Mouse (Mus musculus): ENCODE measurements around the gene Slc9a6. TPM values are rescaled to one million over a fixed set of nuclear protein-coding genes. Genes with fewer than 3 reads are reported as not detected.

The Slc9a6 gene
- polyA plus RNA-seq, 1 experiment from 2014 or later: 6.0 TPM

DNA sequence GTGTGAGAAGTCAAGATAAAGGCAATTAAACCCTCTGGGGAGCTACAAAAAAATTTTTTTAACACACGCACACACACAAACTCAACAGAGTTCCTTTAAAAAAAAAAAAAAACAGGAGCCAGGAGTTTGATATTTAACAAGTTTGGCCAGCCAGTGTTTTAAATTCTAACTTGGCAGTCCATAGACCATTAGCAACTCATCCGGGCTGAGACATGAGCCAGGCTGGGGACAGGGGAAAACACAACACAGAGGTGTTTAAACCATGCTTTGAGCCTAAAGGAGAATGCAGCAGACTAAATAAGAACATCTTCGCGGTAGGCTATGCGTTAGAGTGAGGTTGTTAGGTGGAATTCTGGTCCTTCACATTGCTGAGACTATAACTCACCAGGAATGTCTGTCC, 58.5 kb downstream of the Slc9a6 start:
- WGBS (ENCODE audit: insufficient replicate concordance): 72% methylated on average over 5 of the region's 5 CpGs
- no peak for ATAC-seq
- no peak overlapping the region for H3K4me2 ChIP-seq
- no peaks in the 10 kb centered on the region for H3K27me3 ChIP-seq (replicated peaks)
- no peak overlapping the region for H3K9ac ChIP-seq
- no peak overlapping the region for H3K4me3 ChIP-seq
- no peak overlapping the region for H3K27ac ChIP-seq
- no peaks in the 10 kb centered on the region for H3K4me1 ChIP-seq
- no peaks in the 10 kb centered on the region for H3K36me3 ChIP-seq
- H3K9me3 ChIP-seq (replicated peaks): no peaks in the 10 kb centered on the region

- Histone ChIP-seq H3K36me3 (no peaks in the 10 kb centered on the region), H3K9ac (no peak overlapping the region), H3K4me3 (no peak overlapping the region), H3K9me3 (replicated peaks) (no peaks in the 10 kb centered on the region), H3K27me3 (replicated peaks) (no peaks in the 10 kb centered on the region), H3K27ac (no peak overlapping the region), H3K4me1 (no peaks in the 10 kb centered on the region), H3K4me2 (no peak overlapping the region)
- 73% methylated on average over 3 of the region's 3 CpGs for WGBS (ENCODE audit: insufficient replicate concordance)
- no peak for ATAC-seq
These were observed 58.9 kb downstream of the Slc9a6 start for GRCm38 (mm10) chrX:56668501-56668900.

DNA sequence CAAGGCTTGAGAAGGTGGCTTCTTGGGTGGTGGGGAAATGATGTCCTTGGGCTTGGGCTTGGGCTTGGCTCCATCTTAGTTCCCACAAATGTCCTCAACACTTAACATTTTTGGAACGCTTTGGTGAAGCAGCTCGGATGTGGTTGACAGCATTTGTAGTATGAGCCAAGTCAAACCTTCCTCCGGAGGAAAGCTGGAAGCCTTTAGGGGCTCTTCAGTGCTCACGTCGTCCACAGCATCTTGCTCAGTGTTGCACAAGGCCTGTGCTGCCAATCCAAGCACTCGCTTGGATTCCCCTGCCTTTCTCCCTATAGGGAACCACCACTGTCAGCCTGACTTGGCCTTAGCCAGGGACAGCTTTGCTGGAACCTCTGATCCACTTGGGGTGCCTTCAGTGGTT, 66.0 kb downstream of the Slc9a6 start:
- H3K9ac ChIP-seq: no peak overlapping the region
- H3K9me3 ChIP-seq (replicated peaks): no peaks in the 10 kb centered on the region
- H3K27ac ChIP-seq: no peak overlapping the region
- WGBS (ENCODE audit: insufficient replicate concordance): 76% methylated on average over 6 of the region's 6 CpGs
- no peak overlapping the region for H3K4me2 ChIP-seq
- no peaks in the 10 kb centered on the region for H3K4me1 ChIP-seq
- ATAC-seq: no peak
- H3K27me3 ChIP-seq (replicated peaks): no peaks in the 10 kb centered on the region
- H3K36me3 ChIP-seq: no peaks in the 10 kb centered on the region
- no peak overlapping the region for H3K4me3 ChIP-seq

DNA sequence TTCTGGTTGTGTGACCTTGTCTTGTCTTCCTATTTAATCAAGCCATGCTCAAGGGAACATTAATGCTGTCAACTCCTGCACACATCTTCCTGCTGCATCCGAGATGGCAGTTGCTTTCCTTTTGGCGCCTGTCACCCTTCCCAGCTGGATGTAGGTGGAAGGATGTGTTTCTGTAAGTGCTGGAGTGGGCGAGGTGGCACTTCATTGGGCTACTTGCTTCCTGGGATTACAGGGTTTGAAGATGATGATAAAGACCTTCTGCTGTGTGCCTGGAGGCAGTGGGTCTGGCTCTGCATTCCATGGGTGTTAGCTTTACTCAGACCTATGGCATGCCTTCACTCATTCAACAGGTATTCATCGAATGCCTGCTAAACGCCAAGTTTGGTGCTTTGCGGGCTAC, 68.2 kb downstream of the Slc9a6 start:
- Histone ChIP-seq H3K4me1 (no peaks in the 10 kb centered on the region), H3K4me2 (no peak overlapping the region), H3K9me3 (replicated peaks) (no peaks in the 10 kb centered on the region), H3K27me3 (replicated peaks) (no peaks in the 10 kb centered on the region), H3K36me3 (no peaks in the 10 kb centered on the region), H3K27ac (no peak overlapping the region), H3K4me3 (no peak overlapping the region), H3K9ac (no peak overlapping the region)
- 73% methylated on average over 6 of the region's 6 CpGs for WGBS (ENCODE audit: insufficient replicate concordance)
- ATAC-seq: no peak

GRCm38 (mm10) chrX:56679066-56679465, 69.5 kb downstream of the Slc9a6 start:
- Histone ChIP-seq H3K27me3 (replicated peaks) (no peaks in the 10 kb centered on the region), H3K4me1 (no peaks in the 10 kb centered on the region), H3K4me2 (no peak overlapping the region), H3K27ac (no peak overlapping the region), H3K4me3 (no peak overlapping the region), H3K36me3 (no peaks in the 10 kb centered on the region), H3K9me3 (replicated peaks) (no peaks in the 10 kb centered on the region), H3K9ac (no peak overlapping the region)
- WGBS (ENCODE audit: insufficient replicate concordance): 59% methylated on average over 5 of the region's 6 CpGs
- no peak for ATAC-seq

DNA sequence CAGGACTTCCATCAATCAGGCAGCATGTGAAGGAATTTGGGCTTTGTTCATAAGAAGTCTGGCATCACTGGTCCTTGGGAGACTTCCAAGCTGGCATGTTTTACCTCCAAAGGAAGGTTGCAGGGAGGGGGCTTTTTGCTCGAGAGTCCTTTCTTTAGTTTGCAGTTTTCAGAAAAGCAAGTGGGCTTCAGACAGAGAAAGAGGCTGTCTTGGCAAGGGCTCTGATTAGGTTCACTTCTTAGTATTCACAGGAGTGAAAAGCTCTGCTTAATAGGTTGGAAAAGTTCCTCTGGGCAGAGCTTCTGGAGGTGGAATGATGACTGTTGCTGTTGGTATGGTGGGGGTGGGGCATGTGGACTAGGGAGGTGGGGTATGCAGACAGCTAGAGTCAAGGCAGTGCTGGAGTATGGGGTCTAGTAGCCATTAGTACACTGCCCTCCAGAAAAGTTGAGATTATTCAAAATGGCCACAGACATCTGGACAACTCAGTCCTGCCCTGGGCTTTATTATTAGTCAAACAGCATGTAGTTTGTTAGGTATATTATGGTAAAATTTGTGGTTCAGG, 72.7 kb downstream of the Slc9a6 start:
- Histone ChIP-seq H3K4me3 (no peak overlapping the region), H3K4me1 (no peaks in the 10 kb centered on the region), H3K9ac (no peak overlapping the region), H3K27me3 (replicated peaks) (no peaks in the 10 kb centered on the region), H3K36me3 (no peaks in the 10 kb centered on the region), H3K4me2 (no peak overlapping the region), H3K9me3 (replicated peaks) (no peaks in the 10 kb centered on the region), H3K27ac (no peak overlapping the region)
- ATAC-seq: no peak
- WGBS (ENCODE audit: insufficient replicate concordance): 48% methylated on average over 1 of the region's 1 CpGs

DNA sequence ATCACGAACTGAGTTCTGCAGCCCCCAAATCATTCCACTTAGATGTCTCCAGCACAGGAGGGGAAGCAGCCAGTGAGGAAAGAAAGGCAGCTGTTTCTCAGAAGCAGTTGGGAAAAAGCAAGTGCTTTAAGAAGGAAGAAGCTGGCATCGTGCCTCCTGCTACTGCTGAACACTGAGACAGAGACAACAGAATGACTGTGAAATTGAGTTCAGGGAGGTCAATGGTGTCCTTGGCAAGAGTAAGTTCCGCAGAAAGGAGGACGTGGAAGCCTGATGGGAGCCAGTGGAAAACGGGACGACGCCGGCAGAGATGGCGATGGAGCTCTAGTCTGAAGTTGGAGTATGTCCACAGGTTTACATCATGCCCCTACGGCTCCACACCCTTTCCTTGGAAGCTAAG, 74.0 kb downstream of the Slc9a6 start:
- Histone ChIP-seq H3K36me3 (no peaks in the 10 kb centered on the region), H3K4me2 (no peak overlapping the region), H3K4me3 (no peak overlapping the region), H3K27ac (no peak overlapping the region), H3K27me3 (replicated peaks) (no peaks in the 10 kb centered on the region), H3K4me1 (no peaks in the 10 kb centered on the region), H3K9ac (no peak overlapping the region), H3K9me3 (replicated peaks) (no peaks in the 10 kb centered on the region)
- ATAC-seq: no peak
- 79% methylated on average over 10 of the region's 10 CpGs for whole genome bisulfite sequencing (ENCODE audit: insufficient replicate concordance)

- no peak overlapping the region for H3K27ac ChIP-seq
- H3K27me3 ChIP-seq (replicated peaks): no peaks in the 10 kb centered on the region
- H3K36me3 ChIP-seq: no peaks in the 10 kb centered on the region
- no peaks in the 10 kb centered on the region for H3K4me1 ChIP-seq
- ATAC-seq: no peak
- 73% methylated on average over 6 of the region's 6 CpGs for WGBS (ENCODE audit: insufficient replicate concordance)
- no peaks in the 10 kb centered on the region for H3K9me3 ChIP-seq (replicated peaks)
- no peak overlapping the region for H3K4me3 ChIP-seq
- no peak overlapping the region for H3K9ac ChIP-seq
- no peak overlapping the region for H3K4me2 ChIP-seq
These were observed 83.0 kb downstream of the Slc9a6 start for GRCm38 (mm10) chrX:56692554-56692953.

DNA sequence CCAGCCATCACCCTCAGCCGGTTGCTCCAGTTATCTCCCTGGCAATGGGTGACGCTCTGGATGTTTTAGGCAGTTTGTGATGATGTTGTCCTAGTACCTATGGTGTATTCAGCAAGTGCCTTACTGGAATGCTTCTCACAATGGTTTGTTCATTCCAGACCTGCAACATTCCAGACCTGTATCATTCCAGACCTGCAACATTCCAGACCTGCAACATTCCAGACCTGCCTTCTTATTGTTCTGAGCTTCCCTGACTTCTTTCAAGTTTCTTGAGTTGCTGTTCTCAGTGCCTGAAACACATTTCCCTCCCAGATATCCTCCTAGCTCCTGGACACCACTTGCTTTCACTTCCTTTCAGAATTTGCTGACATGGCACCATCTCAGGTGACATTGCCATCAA, 85.0 kb downstream of the Slc9a6 start:
- no peak overlapping the region for H3K27ac ChIP-seq
- no peaks in the 10 kb centered on the region for H3K36me3 ChIP-seq
- H3K4me1 ChIP-seq: no peaks in the 10 kb centered on the region
- no peaks in the 10 kb centered on the region for H3K27me3 ChIP-seq (replicated peaks)
- ATAC-seq: no peak
- no peak overlapping the region for H3K4me2 ChIP-seq
- no peak overlapping the region for H3K4me3 ChIP-seq
- H3K9ac ChIP-seq: no peak overlapping the region
- 68% methylated on average over 2 of the region's 2 CpGs for WGBS (ENCODE audit: insufficient replicate concordance)
- no peaks in the 10 kb centered on the region for H3K9me3 ChIP-seq (replicated peaks)

GRCm38 (mm10) chrX:56697199-56697780, 87.7 kb downstream of the Slc9a6 start:
- no peaks in the 10 kb centered on the region for H3K27me3 ChIP-seq (replicated peaks)
- H3K27ac ChIP-seq: no peak overlapping the region
- no peak for ATAC-seq
- no peak overlapping the region for H3K4me2 ChIP-seq
- no peak overlapping the region for H3K4me3 ChIP-seq
- H3K9me3 ChIP-seq (replicated peaks): no peaks in the 10 kb centered on the region
- no peaks in the 10 kb centered on the region for H3K36me3 ChIP-seq
- 80% methylated on average over 6 of the region's 6 CpGs for WGBS (ENCODE audit: insufficient replicate concordance)
- H3K4me1 ChIP-seq: no peaks in the 10 kb centered on the region
- no peak overlapping the region for H3K9ac ChIP-seq

DNA sequence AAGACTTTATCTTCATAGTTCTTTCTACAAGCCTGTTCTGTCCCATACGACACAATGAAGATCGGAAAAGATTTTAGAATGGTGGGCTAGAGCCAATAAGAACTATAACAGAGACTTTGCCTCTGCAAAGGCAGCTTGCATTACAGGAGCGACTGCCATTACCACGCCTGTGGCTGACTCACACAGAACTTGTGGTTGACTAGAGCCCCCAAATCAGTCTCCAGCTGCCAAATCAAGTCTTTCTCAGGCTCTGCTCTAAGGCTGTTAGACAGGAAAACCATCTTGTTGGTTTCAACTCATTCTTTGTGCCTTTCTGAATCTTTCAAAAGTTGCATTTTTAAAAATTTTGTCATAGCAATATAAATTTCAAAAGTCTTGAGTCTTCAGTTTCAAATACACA, 88.3 kb downstream of the Slc9a6 start:
- Histone ChIP-seq H3K4me1 (no peaks in the 10 kb centered on the region), H3K27me3 (replicated peaks) (no peaks in the 10 kb centered on the region), H3K27ac (no peak overlapping the region), H3K36me3 (no peaks in the 10 kb centered on the region), H3K9ac (no peak overlapping the region), H3K9me3 (replicated peaks) (no peaks in the 10 kb centered on the region), H3K4me3 (no peak overlapping the region), H3K4me2 (no peak overlapping the region)
- WGBS (ENCODE audit: insufficient replicate concordance): 57% methylated on average over 4 of the region's 4 CpGs
- no peak for ATAC-seq

- no peaks in the 10 kb centered on the region for H3K27me3 ChIP-seq (replicated peaks)
- H3K36me3 ChIP-seq: no peaks in the 10 kb centered on the region
- 72% methylated on average over 3 of the region's 3 CpGs for WGBS (ENCODE audit: insufficient replicate concordance)
- H3K9ac ChIP-seq: no peak overlapping the region
- no peaks in the 10 kb centered on the region for H3K4me1 ChIP-seq
- H3K4me3 ChIP-seq: no peak overlapping the region
- no peaks in the 10 kb centered on the region for H3K9me3 ChIP-seq (replicated peaks)
- no peak for ATAC-seq
- no peak overlapping the region for H3K27ac ChIP-seq
- H3K4me2 ChIP-seq: no peak overlapping the region
These were observed 91.7 kb downstream of the Slc9a6 start for GRCm38 (mm10) chrX:56701261-56701660.

DNA sequence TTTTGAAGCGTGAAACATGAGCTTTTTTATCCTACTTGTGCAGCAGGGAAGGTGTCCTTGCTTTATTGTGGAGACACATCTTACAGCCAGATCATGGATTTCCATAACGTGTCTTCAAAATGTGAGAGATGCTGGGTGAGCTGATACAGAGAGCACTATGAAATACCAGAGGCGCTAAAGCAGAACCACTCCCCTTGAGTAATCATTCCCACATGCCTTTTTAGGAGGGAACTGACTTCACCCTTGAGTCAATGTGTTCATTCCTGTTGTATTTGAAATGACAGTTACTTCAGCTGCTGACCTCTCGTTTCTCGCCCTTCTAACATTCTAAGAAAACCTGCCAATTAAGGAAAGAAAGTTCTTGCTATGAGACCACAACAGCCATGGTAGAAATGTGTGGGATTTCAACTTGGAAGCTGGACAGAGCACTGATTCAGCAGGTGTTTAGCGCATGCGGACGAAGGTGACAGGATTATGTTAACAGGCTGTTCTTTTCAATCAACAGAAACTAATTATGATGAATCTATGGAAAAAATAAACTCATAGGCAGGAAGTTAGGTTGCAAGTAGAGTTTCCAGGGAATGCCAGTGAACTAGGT, 94.5 kb downstream of the Slc9a6 start:
- no peak for ATAC-seq
- Histone ChIP-seq H3K27ac (no peak overlapping the region), H3K27me3 (replicated peaks) (no peaks in the 10 kb centered on the region), H3K4me2 (no peak overlapping the region), H3K36me3 (no peaks in the 10 kb centered on the region), H3K4me3 (no peak overlapping the region), H3K4me1 (no peaks in the 10 kb centered on the region), H3K9me3 (replicated peaks) (no peaks in the 10 kb centered on the region), H3K9ac (no peak overlapping the region)
- WGBS (ENCODE audit: insufficient replicate concordance): 77% methylated on average over 8 of the region's 8 CpGs
